Mouse (Mus musculus) liver, postnatal 0 days (tissue): ENCODE measurements around the gene Tarsl2. TPM values are rescaled to one million over a fixed set of nuclear protein-coding genes. Genes with fewer than 3 reads are reported as not detected.

Source experiments
- ATAC-seq: fragments of 200-750 bp; cut with Nextera tagmentation; 2 replicates; pipeline ENCODE4 v1.8.0; 2017; ENCODE audit warnings: mild to moderate bottlenecking, moderate library complexity
- DNase-seq: peaks from one replicate; pipeline ENCODE4 v3.0.0-alpha.2; 2016
- H3K27ac ChIP-seq: fragments of 300-500 bp; sonication (generic); 2 replicates; pipeline ENCODE4 v1.5.1; 2014; ENCODE audit warnings: antibody characterized with exemption, moderate library complexity, mild to moderate bottlenecking, low read depth
- H3K27me3 ChIP-seq: fragments of 300-500 bp; sonication (generic); 2 replicates; pipeline ENCODE4 v1.6.1; 2014; ENCODE audit warnings: low read length, control low read depth, mixed read lengths; ENCODE audit not compliant: insufficient read depth
- H3K36me3 ChIP-seq: fragments of 300-500 bp; sonication (generic); replicated peaks from 2 replicates; pipeline ENCODE4 v1.6.1; 2014; ENCODE audit warnings: mild to moderate bottlenecking, control low read depth, low read length, moderate library complexity, mixed read lengths; ENCODE audit not compliant: insufficient read depth
- H3K4me1 ChIP-seq: fragments of 300-500 bp; sonication (generic); 2 replicates; pipeline ENCODE4 v1.6.1; 2014; ENCODE audit warnings: antibody characterized with exemption, mild to moderate bottlenecking, control low read depth; ENCODE audit not compliant: insufficient read depth
- H3K4me2 ChIP-seq: fragments of 300-500 bp; sonication (generic); 2 replicates; pipeline ENCODE4 v1.6.1; 2014; ENCODE audit warnings: low read depth, mild to moderate bottlenecking, low read length, moderate library complexity, mixed read lengths
- H3K4me3 ChIP-seq: fragments of 300-500 bp; sonication (generic); 2 replicates; pipeline ENCODE4 v1.5.1; 2014; ENCODE audit warnings: low read depth, low read length
- H3K9ac ChIP-seq: fragments of 300-500 bp; sonication (generic); replicated peaks from 2 replicates; pipeline ENCODE4 v1.6.1; 2014; ENCODE audit warnings: mild to moderate bottlenecking, moderate library complexity
- H3K9me3 ChIP-seq: fragments of 300-500 bp; sonication (generic); 2 replicates; pipeline ENCODE4 v1.6.1; 2016; ENCODE audit warnings: mild to moderate bottlenecking, control low read depth, low read length, mixed read lengths
- CTCF ChIP-seq: sonication (generic); IDR thresholded peaks from 2 replicates; pipeline ENCODE4 v1.5.1; 2016; ENCODE audit warnings: antibody characterized with exemption, low read depth
- EP300 ChIP-seq: IDR thresholded peaks from 2 replicates; pipeline ENCODE4 v1.6.1; 2016; ENCODE audit warnings: antibody characterized with exemption, low read depth, mild to moderate bottlenecking
- WGBS: fragments of 180-500 bp; shearing (Covaris S2); extraction: QIAGEN DNeasy Blood & Tissue Kit; methylation state at CpG from one replicate; pipeline ENCODE4 v1.1.7; 2014; ENCODE audit not compliant: insufficient replicate concordance; 5-methylcytosine and 5-hydroxymethylcytosine counted together
- polyA plus RNA-seq: library from polyadenylated mRNA; unstranded; fragments of >200 nt; fragmentation: Nextera tagmentation; extraction: Ambion mirVana; gene quantifications from 2 replicates; pipeline ENCODE4 v1.2.1, GENCODE M21; 2015

Gene Tarsl2
- polyA plus RNA-seq, 1 experiment from 2014 or later = 5.9 TPM

GRCm38 (mm10) chr7:65635831-65636230, 8.9 kb upstream of the Tarsl2 start:
- ATAC-seq = no peak
- WGBS = 84% methylated on average over 6 of the region's 6 CpGs
- Histone ChIP-seq H3K27me3 (no peaks in the 10 kb centered on the region), H3K4me2 (no peak overlapping the region), H3K9ac (no peak overlapping the region), H3K4me3 (no peak overlapping the region), H3K9me3 (no peaks in the 10 kb centered on the region), H3K36me3 (no peaks in the 10 kb centered on the region), H3K27ac (no peak overlapping the region), H3K4me1 (peaks cover 13% of the 10 kb centered on the region)
- DNase-seq = no peak
- no peak for TF ChIP-seq EP300
- no peak for TF ChIP-seq CTCF

DNA sequence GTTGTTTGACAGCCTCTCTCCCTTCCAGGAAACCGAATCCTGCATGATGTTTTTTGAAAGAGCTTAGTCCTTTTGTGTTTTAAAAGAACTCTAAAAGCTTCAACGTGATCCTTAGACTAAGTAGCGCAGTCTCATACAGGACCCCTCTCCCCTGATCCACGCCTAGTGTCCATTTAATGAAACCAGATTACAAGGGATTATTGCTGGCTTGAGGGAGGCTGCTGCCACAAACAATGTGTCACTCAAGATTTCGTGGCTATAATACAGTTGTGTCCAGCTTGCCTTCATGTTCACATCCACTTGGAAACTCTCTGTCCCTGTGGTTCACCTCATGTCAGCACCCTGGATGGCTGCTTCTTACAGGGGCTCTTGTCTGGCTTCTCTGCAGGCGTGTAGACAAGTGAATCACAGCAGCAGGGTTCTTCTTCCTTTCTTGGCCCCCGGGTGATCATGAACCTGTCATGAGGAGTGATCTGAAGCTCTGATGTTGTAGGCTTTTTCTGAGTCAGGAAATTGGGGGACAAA, 8.3 kb upstream of the Tarsl2 start:
- Histone ChIP-seq H3K9me3 (no peaks in the 10 kb centered on the region), H3K4me1 (peaks cover 13% of the 10 kb centered on the region), H3K9ac (no peak overlapping the region), H3K36me3 (no peaks in the 10 kb centered on the region), H3K4me3 (no peak overlapping the region), H3K4me2 (no peak overlapping the region), H3K27ac (no peak overlapping the region), H3K27me3 (no peaks in the 10 kb centered on the region)
- DNase-seq (no peak), ATAC-seq (no peak)
- no peak for TF ChIP-seq CTCF
- TF ChIP-seq EP300 = no peak
- 65% methylated on average over 7 of the region's 7 CpGs for WGBS

GRCm38 (mm10) chr7:65638170-65638770, 6.4 kb upstream of the Tarsl2 start:
- WGBS = 66% methylated on average over 7 of the region's 7 CpGs
- Histone ChIP-seq H3K4me2 (no peak overlapping the region), H3K4me1 (peaks cover 13% of the 10 kb centered on the region), H3K4me3 (no peak overlapping the region), H3K9me3 (no peaks in the 10 kb centered on the region), H3K36me3 (no peaks in the 10 kb centered on the region), H3K9ac (no peak overlapping the region), H3K27me3 (0 out of 2 replicates have a peak, but pooled peaks cover 1% of the 10 kb centered on the region), H3K27ac (no peak overlapping the region)
- TF ChIP-seq EP300 (no peak), CTCF (no peak)
- ATAC-seq (no peak), DNase-seq (no peak)

DNA sequence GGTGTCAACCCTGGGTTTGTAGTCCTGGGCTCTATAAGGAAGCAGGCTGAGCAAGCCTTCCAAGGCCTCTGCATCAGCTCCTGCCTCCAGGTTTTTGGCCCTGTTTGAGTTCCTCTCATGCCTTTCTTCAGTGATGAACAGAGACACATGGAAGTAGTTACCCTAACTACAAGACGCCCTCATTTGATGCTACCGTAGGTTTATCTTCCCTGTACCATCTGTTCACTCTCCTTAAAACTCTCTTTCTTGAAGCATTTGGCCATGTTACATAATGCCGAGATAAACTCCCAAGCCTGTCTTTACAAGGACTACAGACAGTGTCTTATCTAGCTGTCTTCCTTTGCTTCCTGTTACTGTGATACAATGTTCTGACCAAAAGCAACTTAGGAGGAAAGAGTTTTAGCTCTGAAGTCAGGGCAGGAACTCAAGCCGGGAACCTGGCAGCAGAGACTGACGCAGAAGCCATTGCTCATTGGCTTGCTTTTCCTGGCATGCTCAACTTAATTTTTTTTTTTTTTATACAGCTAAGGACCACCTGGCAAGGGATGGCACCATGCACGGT, 4.8 kb upstream of the Tarsl2 start:
- Histone ChIP-seq H3K4me3 (no peak overlapping the region), H3K27ac (peak overlapping the region; percentile 75), H3K36me3 (no peaks in the 10 kb centered on the region), H3K4me1 (peaks cover 16% of the 10 kb centered on the region), H3K27me3 (0 out of 2 replicates have a peak, but pooled peaks cover 6% of the 10 kb centered on the region), H3K9me3 (no peaks in the 10 kb centered on the region), H3K4me2 (peak overlapping the region; percentile 38; the same call in 1 of the 2 replicates), H3K9ac (no peak overlapping the region)
- 32% methylated on average over 6 of the region's 6 CpGs for WGBS
- peak; percentile 93 for TF ChIP-seq EP300
- no peak for TF ChIP-seq CTCF
- ATAC-seq = peak; percentile 26
- peak; percentile 21 for DNase-seq

DNA sequence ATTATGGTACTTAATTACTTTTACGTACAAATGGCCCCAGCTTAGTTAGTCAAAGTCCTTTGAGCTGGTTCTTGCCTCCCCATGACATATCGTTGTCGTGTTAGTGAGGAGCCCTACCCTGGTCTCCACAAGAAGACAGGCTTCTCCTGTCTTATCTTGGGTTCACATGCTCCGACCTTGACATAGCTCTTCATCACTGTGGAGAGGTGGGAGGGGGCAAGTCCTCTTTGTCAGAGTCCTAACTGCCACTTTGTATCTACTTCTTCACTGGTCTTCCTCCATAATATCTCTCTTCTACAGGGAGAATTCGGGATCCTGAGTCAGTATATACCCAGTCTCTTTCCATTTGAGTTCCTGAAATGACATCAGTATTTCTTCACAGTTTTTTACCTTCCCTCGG, 4.0 kb upstream of the Tarsl2 start:
- WGBS = 42% methylated on average over 6 of the region's 6 CpGs
- no peak for DNase-seq
- TF ChIP-seq EP300 = peak; percentile 76
- no peak for TF ChIP-seq CTCF
- H3K4me3 ChIP-seq = no peak overlapping the region
- peaks cover 16% of the 10 kb centered on the region for H3K4me1 ChIP-seq
- H3K4me2 ChIP-seq = peak overlapping the region; percentile 38; the same call in 1 of the 2 replicates
- H3K27ac ChIP-seq = peak overlapping the region; percentile 75
- no peak overlapping the region for H3K9ac ChIP-seq
- no peak for ATAC-seq
- H3K27me3 ChIP-seq = 0 out of 2 replicates have a peak, but pooled peaks cover 6% of the 10 kb centered on the region
- no peaks in the 10 kb centered on the region for H3K36me3 ChIP-seq
- no peaks in the 10 kb centered on the region for H3K9me3 ChIP-seq

DNA sequence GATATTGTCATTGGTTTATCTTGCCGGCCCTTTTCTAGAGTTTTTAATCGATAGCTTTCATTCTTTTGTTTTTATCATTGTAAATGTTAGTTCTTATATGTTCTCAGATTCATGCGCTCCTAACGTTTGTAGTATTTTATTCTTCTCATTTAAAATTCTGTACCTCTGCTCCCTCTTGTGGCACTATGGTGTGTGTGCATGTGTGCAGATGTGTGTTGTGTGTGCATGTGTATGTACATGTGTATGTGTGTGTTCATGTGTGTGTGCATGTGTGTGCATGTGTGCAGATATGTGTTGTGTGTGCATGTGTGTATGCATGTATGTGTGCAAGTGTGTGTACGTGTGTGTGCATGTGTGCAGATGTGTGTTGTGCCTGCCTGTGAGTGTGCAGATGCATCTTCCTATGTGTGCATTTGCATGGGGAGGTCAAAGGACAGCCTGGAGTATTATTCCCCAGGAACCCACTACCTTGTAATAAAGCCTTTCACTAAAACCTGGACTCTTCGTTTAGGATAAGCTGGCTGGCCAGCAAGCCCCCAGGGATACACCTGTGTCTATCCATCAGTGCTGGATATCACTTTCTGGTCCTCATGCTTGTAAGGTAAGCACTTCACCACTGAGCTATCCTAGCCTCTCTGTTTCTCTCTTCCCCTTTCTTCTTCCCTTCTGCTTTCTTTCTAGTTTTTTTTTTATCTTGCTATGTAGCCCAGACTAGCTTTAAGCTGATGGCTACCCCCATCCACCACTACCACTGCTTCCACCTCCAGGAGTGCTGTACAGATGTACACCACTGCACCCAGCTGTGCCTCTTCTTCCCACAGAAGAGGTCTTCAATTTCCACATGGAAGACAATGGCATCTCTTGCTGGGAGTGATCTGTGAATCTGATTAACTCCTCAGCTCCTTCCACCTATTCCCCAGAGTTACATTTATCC, 2.1 kb upstream of the Tarsl2 start:
- DNase-seq (no peak), ATAC-seq (no peak)
- Histone ChIP-seq H3K36me3 (no peaks in the 10 kb centered on the region; the same call in 1 of the 2 replicates), H3K27me3 (0 out of 2 replicates have a peak, but pooled peaks cover 6% of the 10 kb centered on the region), H3K9me3 (no peaks in the 10 kb centered on the region), H3K4me2 (no peak overlapping the region), H3K9ac (no peak overlapping the region), H3K4me3 (no peak overlapping the region), H3K4me1 (peaks cover 20% of the 10 kb centered on the region), H3K27ac (no peak overlapping the region)
- 59% methylated on average over 6 of the region's 6 CpGs for WGBS
- TF ChIP-seq CTCF (peak; percentile 71), EP300 (no peak)
